Mouse (Mus musculus) stomach, embryonic 14.5 days (tissue): Measurements from ENCODE around the gene Rhbg. TPM values are rescaled to one million over a fixed set of nuclear protein-coding genes. Genes with fewer than 3 reads are reported as not detected.
"Not testable (repeated sequence)": the region's sequence is repeated elsewhere in the genome, so short reads cannot be mapped to it uniquely, and the experiment has no call there.

Experiments used
- ATAC-seq: fragments of 200-750 bp; cut with Nextera tagmentation; 2 replicates; pipeline ENCODE4 v1.8.0; 2017; ENCODE audit warnings: low read depth, moderate TSS enrichment; ENCODE audit not compliant: insufficient number of reproducible peaks, insufficient read depth, low FRiP score
- H3K27ac ChIP-seq: fragments of 300-500 bp; sonication (generic); 2 replicates; pipeline ENCODE4 v1.5.1; 2014; ENCODE audit warnings: mild to moderate bottlenecking, low read length, moderate library complexity, mixed read lengths
- H3K27me3 ChIP-seq: fragments of 300-500 bp; sonication (generic); 2 replicates; pipeline ENCODE4 v1.6.1; 2014; ENCODE audit warnings: low read length, control low read depth, mixed read lengths; ENCODE audit not compliant: control insufficient read depth, insufficient read depth
- H3K36me3 ChIP-seq: fragments of 300-500 bp; sonication (generic); 2 replicates; pipeline ENCODE4 v1.6.1; 2014; ENCODE audit warnings: mild to moderate bottlenecking, control low read depth, low read length, moderate library complexity, mixed read lengths; ENCODE audit not compliant: control insufficient read depth, insufficient read depth
- H3K4me1 ChIP-seq: fragments of 300-500 bp; sonication (generic); 2 replicates; pipeline ENCODE4 v1.6.1; 2014; ENCODE audit warnings: low read length, control low read depth, mixed read lengths; ENCODE audit not compliant: control insufficient read depth, insufficient read depth
- H3K4me2 ChIP-seq: fragments of 300-500 bp; sonication (generic); replicated peaks from 2 replicates; pipeline ENCODE4 v1.6.1; 2014; ENCODE audit warnings: low read depth, low read length, control low read depth
- H3K4me3 ChIP-seq: fragments of 300-500 bp; sonication (generic); 2 replicates; pipeline ENCODE4 v1.5.1; 2014; ENCODE audit warnings: low read depth, low read length, control low read depth
- H3K9ac ChIP-seq: fragments of 300-500 bp; sonication (generic); replicated peaks from 2 replicates; pipeline ENCODE4 v1.6.1; 2014; ENCODE audit warnings: low read depth, mild to moderate bottlenecking, control low read depth, low read length, moderate library complexity, mixed read lengths
- H3K9me3 ChIP-seq: fragments of 300-500 bp; sonication (generic); 2 replicates; pipeline ENCODE4 v1.6.1; 2016; ENCODE audit warnings: low read depth, low read length, control low read depth; ENCODE audit not compliant: control insufficient read depth
- WGBS: fragments of 180-500 bp; shearing (Covaris S2); extraction: QIAGEN DNeasy Blood & Tissue Kit; methylation state at CpG from one replicate; pipeline ENCODE4 v1.1.7; 2014; 5-methylcytosine and 5-hydroxymethylcytosine counted together
- polyA plus RNA-seq: library from polyadenylated mRNA; unstranded; fragments of >200 nt; fragmentation: Nextera tagmentation; extraction: Ambion mirVana; gene quantifications from 2 replicates; pipeline ENCODE4 v1.2.1, GENCODE M21; 2014

Gene Rhbg
- polyA plus RNA-seq, 1 experiment from 2014 or later, result 3.2 TPM

DNA sequence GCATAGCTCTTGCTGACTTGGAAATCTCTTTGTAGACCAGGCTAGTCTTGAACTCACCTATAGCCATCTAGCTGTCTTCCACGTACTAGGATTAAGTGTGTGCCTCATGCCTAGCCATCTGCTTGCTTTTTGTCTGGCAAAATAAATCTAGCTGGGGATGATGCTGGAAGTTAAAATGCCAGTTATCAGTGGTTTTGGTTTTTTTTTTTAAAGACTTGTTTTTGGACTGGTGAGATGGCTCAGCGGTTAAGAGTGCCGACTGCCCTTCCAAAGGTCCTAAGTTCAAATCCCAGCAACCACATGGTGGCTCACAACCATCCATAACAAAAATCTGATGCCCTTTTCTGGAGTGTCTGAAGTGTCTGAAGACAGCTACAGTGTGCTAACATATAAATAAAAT is 17.4 kb upstream of the Rhbg start:
- H3K4me2 ChIP-seq, result no peak overlapping the region
- H3K27ac ChIP-seq, result no peak overlapping the region
- WGBS, result 90% methylated on average over 3 of the region's 3 CpGs
- no peak overlapping the region for H3K9ac ChIP-seq
- H3K4me3 ChIP-seq, result no peak overlapping the region
- H3K36me3 ChIP-seq, result no peaks in the 10 kb centered on the region
- H3K4me1 ChIP-seq, result no peaks in the 10 kb centered on the region
- ATAC-seq, result no peak
- H3K9me3 ChIP-seq, result no peaks in the 10 kb centered on the region
- no peaks in the 10 kb centered on the region for H3K27me3 ChIP-seq

GRCm38 (mm10) chr3:88271298-88271697 is 16.8 kb upstream of the Rhbg start:
- not testable (repeated sequence) for H3K4me1 ChIP-seq, H3K27ac ChIP-seq, H3K4me2 ChIP-seq, H3K27me3 ChIP-seq, H3K9me3 ChIP-seq, H3K4me3 ChIP-seq, ATAC-seq, H3K36me3 ChIP-seq, H3K9ac ChIP-seq
- 85% methylated on average over 2 of the region's 2 CpGs for WGBS

DNA sequence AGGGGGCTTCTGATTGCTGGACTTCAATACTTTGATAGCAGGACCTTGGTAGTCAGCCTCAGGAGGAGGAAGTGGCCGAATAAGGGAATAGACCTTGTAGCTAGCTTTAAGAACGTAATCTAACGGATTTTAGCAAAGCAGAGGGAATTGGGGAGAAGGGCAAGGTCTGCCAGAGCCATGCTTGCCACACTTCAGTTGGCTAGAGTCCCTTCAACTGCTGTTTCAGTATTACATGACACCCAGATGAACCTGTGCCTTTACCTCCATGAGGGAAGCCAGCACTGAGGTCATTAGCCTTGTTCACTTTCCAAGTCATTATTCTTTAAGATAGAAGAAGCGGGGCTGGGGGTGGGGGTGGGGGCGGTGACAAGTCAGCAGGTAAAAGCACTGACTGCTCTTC is 14.5 kb upstream of the Rhbg start:
- Histone ChIP-seq H3K9me3 (no peaks in the 10 kb centered on the region), H3K27ac (no peak overlapping the region), H3K36me3 (no peaks in the 10 kb centered on the region), H3K9ac (no peak overlapping the region), H3K27me3 (no peaks in the 10 kb centered on the region), H3K4me2 (no peak overlapping the region), H3K4me3 (no peak overlapping the region), H3K4me1 (no peaks in the 10 kb centered on the region)
- WGBS, result 81% methylated on average over 5 of the region's 5 CpGs
- ATAC-seq, result no peak

- not testable (repeated sequence) for H3K4me1 ChIP-seq, H3K9ac ChIP-seq, H3K4me2 ChIP-seq, H3K36me3 ChIP-seq, H3K4me3 ChIP-seq, ATAC-seq, H3K27ac ChIP-seq, H3K27me3 ChIP-seq, H3K9me3 ChIP-seq
- 77% methylated on average over 6 of the region's 6 CpGs for WGBS
Observed at GRCm38 (mm10) chr3:88268014-88268413, 13.5 kb upstream of the Rhbg start.

- H3K27me3 ChIP-seq, result no peaks in the 10 kb centered on the region
- H3K4me3 ChIP-seq, result no peak overlapping the region
- no peak overlapping the region for H3K9ac ChIP-seq
- no peaks in the 10 kb centered on the region for H3K4me1 ChIP-seq
- no peak overlapping the region for H3K4me2 ChIP-seq
- H3K9me3 ChIP-seq, result no peaks in the 10 kb centered on the region
- 53% methylated on average over 3 of the region's 3 CpGs for whole genome bisulfite sequencing
- H3K36me3 ChIP-seq, result no peaks in the 10 kb centered on the region
- no peak overlapping the region for H3K27ac ChIP-seq
- no peak for ATAC-seq
Observed at GRCm38 (mm10) chr3:88262346-88262745, 7.8 kb upstream of the Rhbg start.

DNA sequence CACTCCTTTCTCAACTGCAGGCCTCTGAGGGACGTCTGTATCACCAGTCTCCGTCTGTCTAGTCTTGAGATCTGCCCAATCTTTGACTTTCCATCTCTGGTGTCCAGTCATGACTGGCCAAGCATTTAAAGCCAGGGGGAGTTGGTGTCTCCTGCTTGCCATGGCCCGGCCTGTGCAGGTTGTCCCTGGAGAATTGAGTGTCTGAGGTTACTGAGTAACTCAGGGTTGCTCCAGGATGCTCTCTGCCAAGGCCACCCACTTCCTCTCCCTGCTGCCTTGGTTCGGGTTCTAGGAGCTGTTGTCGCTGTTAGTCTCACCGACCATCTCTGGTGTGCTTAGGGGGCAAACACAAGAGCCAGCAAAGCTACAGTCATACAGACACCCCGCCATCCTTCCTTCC is 1.9 kb upstream of the Rhbg start:
- H3K27me3 ChIP-seq, result peaks cover 18% of the 10 kb centered on the region; the same call in 1 of the 2 replicates
- H3K9me3 ChIP-seq, result no peaks in the 10 kb centered on the region
- no peak overlapping the region for H3K4me2 ChIP-seq
- no peaks in the 10 kb centered on the region for H3K36me3 ChIP-seq
- no peak for ATAC-seq
- 66% methylated on average over 7 of the region's 7 CpGs for WGBS
- no peak overlapping the region for H3K27ac ChIP-seq
- no peak overlapping the region for H3K4me3 ChIP-seq
- H3K4me1 ChIP-seq, result peaks cover 4% of the 10 kb centered on the region; the same call in 1 of the 2 replicates
- H3K9ac ChIP-seq, result no peak overlapping the region

DNA sequence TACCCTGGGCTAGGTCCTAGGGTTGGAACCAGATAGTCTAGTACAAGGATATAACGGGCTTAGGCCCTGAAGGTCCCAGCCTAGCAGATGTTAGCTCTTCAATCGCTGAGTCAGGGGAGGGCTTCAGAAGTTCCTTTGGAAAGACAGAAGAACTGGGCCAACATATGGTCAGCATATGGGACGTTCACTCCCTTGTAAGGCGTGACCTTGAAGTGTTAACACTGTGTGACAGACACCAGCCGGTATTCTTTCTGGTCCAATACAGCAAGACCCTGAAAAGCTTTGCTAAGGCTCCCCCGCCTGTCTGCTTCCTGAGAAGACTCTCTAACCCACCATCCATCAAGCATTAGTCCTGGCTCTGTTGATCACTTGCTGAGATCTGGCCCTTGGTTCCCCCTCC is 1.4 kb upstream of the Rhbg start:
- WGBS, result 45% methylated on average over 6 of the region's 6 CpGs
- peaks cover 4% of the 10 kb centered on the region; the same call in 1 of the 2 replicates for H3K4me1 ChIP-seq
- H3K9me3 ChIP-seq, result no peaks in the 10 kb centered on the region
- no peak overlapping the region for H3K9ac ChIP-seq
- no peak overlapping the region for H3K4me2 ChIP-seq
- H3K36me3 ChIP-seq, result no peaks in the 10 kb centered on the region
- H3K4me3 ChIP-seq, result no peak overlapping the region
- no peak overlapping the region for H3K27ac ChIP-seq
- ATAC-seq, result peak; percentile 76; the same call in 1 of the 2 replicates
- H3K27me3 ChIP-seq, result peaks cover 18% of the 10 kb centered on the region; the same call in 1 of the 2 replicates

- no peak overlapping the region for H3K4me2 ChIP-seq
- no peak for ATAC-seq
- H3K27ac ChIP-seq, result no peak overlapping the region
- H3K4me3 ChIP-seq, result no peak overlapping the region
- no peaks in the 10 kb centered on the region for H3K9me3 ChIP-seq
- H3K36me3 ChIP-seq, result no peaks in the 10 kb centered on the region
- peaks cover 4% of the 10 kb centered on the region; the same call in 1 of the 2 replicates for H3K4me1 ChIP-seq
- H3K27me3 ChIP-seq, result peaks cover 18% of the 10 kb centered on the region; the same call in 1 of the 2 replicates
- no peak overlapping the region for H3K9ac ChIP-seq
- WGBS, result 56% methylated on average over 6 of the region's 6 CpGs
Observed at GRCm38 (mm10) chr3:88252739-88253138, 1.8 kb downstream of the Rhbg start.

GRCm38 (mm10) chr3:88248406-88248805 is 6.1 kb downstream of the Rhbg start:
- WGBS, result 81% methylated on average over 11 of the region's 11 CpGs
- no peak overlapping the region for H3K27ac ChIP-seq
- H3K36me3 ChIP-seq, result no peaks in the 10 kb centered on the region
- no peak overlapping the region for H3K4me3 ChIP-seq
- H3K4me1 ChIP-seq, result no peaks in the 10 kb centered on the region
- H3K9me3 ChIP-seq, result no peaks in the 10 kb centered on the region
- no peak overlapping the region for H3K4me2 ChIP-seq
- no peak for ATAC-seq
- H3K9ac ChIP-seq, result no peak overlapping the region
- peaks cover 4% of the 10 kb centered on the region; the same call in 1 of the 2 replicates for H3K27me3 ChIP-seq
